Mouse (Mus musculus) heart, adult 8-10 months (tissue): ENCODE measurements around the gene Gorab. TPM values are rescaled to one million over a fixed set of nuclear protein-coding genes. Genes with fewer than 3 reads are reported as not detected.

Experiments
- DNase-seq: peaks from one replicate; pipeline ENCODE4 v3.0.0; 2022; ENCODE audit warnings: low spot score
- total RNA-seq, 4 experiments: library from RNA; stranded (reverse); gene quantifications; 2 replicates each; pipeline ENCODE4 v1.2.4; 2022

Gene Gorab
- total RNA-seq = 1 to 10 TPM; 2.4 to 4.0 (median 3.4) TPM

GRCm38 (mm10) chr1:163403498-163404126 lies at the start of gene Gorab:
Gene Gorab, minus strand, starts transcription at chr1:163403669.
- peak; percentile 95 for DNase-seq

- DNase-seq = peak; percentile 9
These were observed 40.4 kb upstream of the Gorab start for GRCm38 (mm10) chr1:163443832-163444231.

- DNase-seq = no peak
These were observed 35.5 kb upstream of the Gorab start for GRCm38 (mm10) chr1:163439002-163439401.

GRCm38 (mm10) chr1:163423467-163424014 lies 20.1 kb upstream of the Gorab start:
- DNase-seq = no peak

GRCm38 (mm10) chr1:163417191-163417590 lies 13.7 kb upstream of the Gorab start:
- DNase-seq = no peak

GRCm38 (mm10) chr1:163414200-163414599 lies 10.7 kb upstream of the Gorab start:
- no peak for DNase-seq

GRCm38 (mm10) chr1:163406203-163406602 lies 2.7 kb upstream of the Gorab start:
- DNase-seq = no peak

- DNase-seq = no peak
These were observed 12.1 kb downstream of the Gorab start for GRCm38 (mm10) chr1:163391321-163391720.

- no peak for DNase-seq
These were observed 13.4 kb downstream of the Gorab start for GRCm38 (mm10) chr1:163390044-163390443.

- no peak for DNase-seq
These were observed 17.3 kb downstream of the Gorab start for GRCm38 (mm10) chr1:163386196-163386595.

GRCm38 (mm10) chr1:163383442-163384027 lies 19.9 kb downstream of the Gorab start:
- no peak for DNase-seq

GRCm38 (mm10) chr1:163382048-163382719 lies 21.3 kb downstream of the Gorab start:
- DNase-seq = no peak

GRCm38 (mm10) chr1:163380591-163380990 lies 22.9 kb downstream of the Gorab start:
- no peak for DNase-seq

GRCm38 (mm10) chr1:163380072-163380471 lies 23.4 kb downstream of the Gorab start:
- peak; percentile 64 for DNase-seq

- no peak for DNase-seq
These were observed 25.5 kb downstream of the Gorab start for GRCm38 (mm10) chr1:163377924-163378323.

GRCm38 (mm10) chr1:163376818-163377581 lies 26.5 kb downstream of the Gorab start:
- no peak for DNase-seq

- DNase-seq = no peak
These were observed 29.0 kb downstream of the Gorab start for GRCm38 (mm10) chr1:163374455-163374854.

GRCm38 (mm10) chr1:163362202-163362601 lies 41.3 kb downstream of the Gorab start:
- no peak for DNase-seq

- DNase-seq = no peak
These were observed 42.1 kb downstream of the Gorab start for GRCm38 (mm10) chr1:163361376-163361775.

- DNase-seq = no peak
These were observed 42.7 kb downstream of the Gorab start for GRCm38 (mm10) chr1:163360796-163361195.

- no peak for DNase-seq
These were observed 43.9 kb downstream of the Gorab start for GRCm38 (mm10) chr1:163359521-163359920.

GRCm38 (mm10) chr1:163358165-163358564 lies 45.3 kb downstream of the Gorab start:
- DNase-seq = no peak
